Mouse (Mus musculus) lung, adult 2 months (tissue): ENCODE measurements around the gene Bst2.

Source experiments
- CTCF ChIP-seq: fragments of 200-500 bp; IDR thresholded peaks from 2 replicates; pipeline ENCODE4 v1.5.1; 2011; ENCODE audit warnings: mild to moderate bottlenecking, low read length, control low read depth; ENCODE audit not compliant: insufficient read depth
- POLR2A ChIP-seq: fragments of 200-500 bp; IDR thresholded peaks from 2 replicates; pipeline ENCODE4 v1.6.1; 2011; ENCODE audit warnings: low read depth, mild to moderate bottlenecking, control low read depth, low read length, borderline replicate concordance; ENCODE audit errors: extremely low read depth

- TF ChIP-seq POLR2A (no peak), CTCF (no peak)
These were observed 52.5 kb downstream of the Bst2 start for GRCm38 (mm10) chr8:71484736-71485135.
